Mouse (Mus musculus): ENCODE measurements around the gene Dusp1.
A peak's percentile ranks its signal among the peaks of the same experiment; 100 is the strongest.

Gene Dusp1

GRCm38 (mm10) chr17:26464481-26464880 lies 97.4 kb downstream of the Dusp1 start:
- DNase-seq (ENCODE audit: low read depth, low spot score) = no peak

GRCm38 (mm10) chr17:26463984-26464383 lies 97.9 kb downstream of the Dusp1 start:
- no peak for DNase-seq (ENCODE audit: low read depth, low spot score)

GRCm38 (mm10) chr17:26463432-26463831 lies 98.5 kb downstream of the Dusp1 start:
- no peak for DNase-seq (ENCODE audit: low read depth, low spot score)

- DNase-seq (ENCODE audit: low read depth, low spot score) = peak; percentile 71
These were observed 99.2 kb downstream of the Dusp1 start for GRCm38 (mm10) chr17:26462634-26463170.

DNA sequence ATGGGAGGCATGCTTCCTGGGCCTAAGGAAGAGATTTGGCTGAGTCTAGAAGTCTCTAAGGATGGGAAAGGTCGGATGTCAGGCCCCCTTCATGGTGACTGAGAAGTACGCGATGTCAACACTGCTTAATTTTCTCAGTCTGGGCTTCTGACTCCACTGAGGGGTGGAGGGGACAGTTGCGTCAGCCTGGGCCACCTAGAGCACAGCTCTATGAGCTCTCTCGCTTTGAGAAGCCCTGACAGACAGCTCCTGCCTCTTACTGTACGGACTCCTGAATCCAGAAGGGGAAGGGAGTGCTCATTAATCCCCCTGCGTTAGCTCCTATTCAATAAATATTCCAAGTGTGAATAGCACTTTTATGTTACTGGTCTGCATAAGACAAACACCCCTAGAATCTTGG lies 103.9 kb downstream of the Dusp1 start:
- DNase-seq (ENCODE audit: low read depth, low spot score) = no peak

DNA sequence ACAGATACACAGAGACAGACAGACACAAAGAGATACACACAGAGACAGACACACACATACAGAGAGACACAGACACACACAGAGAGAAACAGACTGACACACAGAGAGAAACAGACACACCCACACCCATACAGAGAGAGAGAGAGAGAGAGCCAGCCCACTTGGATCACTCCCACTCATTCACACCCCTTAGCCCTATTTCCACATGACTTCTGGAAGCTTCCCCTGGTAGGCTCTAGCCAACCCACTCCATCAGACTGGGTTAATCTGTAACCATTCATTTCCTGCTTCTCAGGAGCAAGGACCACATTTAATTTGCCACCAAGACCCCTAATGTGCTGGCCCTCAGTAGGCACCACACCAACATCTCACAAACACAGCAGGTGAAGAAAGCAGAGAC lies 104.4 kb downstream of the Dusp1 start:
- no peak for DNase-seq (ENCODE audit: low read depth, low spot score)

Measured in mesoderm, embryonic 11.5 days (tissue).